Mouse (Mus musculus): ENCODE measurements around the gene Cacna1d. TPM values are rescaled to one million over a fixed set of nuclear protein-coding genes. Genes with fewer than 3 reads are reported as not detected.

The Cacna1d gene
- total and polyA plus RNA-seq, 3 experiments = not detected

DNA sequence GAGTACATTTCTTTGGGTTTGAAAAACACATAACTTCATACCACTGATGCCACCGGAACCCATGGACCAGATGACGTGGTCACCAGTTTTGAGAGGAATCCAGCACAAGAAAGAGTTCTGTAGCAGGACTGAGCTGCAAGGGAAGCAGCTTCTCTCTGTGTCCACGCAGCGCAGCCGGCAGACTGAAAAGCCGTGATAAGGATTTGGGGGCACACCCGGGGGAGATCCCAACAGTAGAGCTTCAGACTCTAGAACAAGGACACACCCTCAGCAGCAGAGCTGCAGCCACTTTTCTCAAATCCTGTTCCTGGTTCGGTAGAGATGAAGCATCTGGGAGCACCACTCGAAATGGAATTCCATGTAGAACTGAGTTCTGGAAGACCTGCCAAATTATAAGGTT lies 61.2 kb downstream of the Cacna1d start:
- Histone ChIP-seq H3K27me3 (ENCODE audit: control insufficient read depth in 1 of 2, insufficient read depth in 2 of 2, low read length in 2 of 2) (no peaks in the 10 kb centered on the region), H3K79me2 (ENCODE audit: control insufficient read depth, insufficient read depth, low read length, poor library complexity) (no peaks in the 10 kb centered on the region), H3K4me1 (ENCODE audit: control insufficient read depth in 1 of 2, insufficient read depth in 2 of 2, low read length in 2 of 2) (peaks cover 0 to 5% of the 10 kb centered on the region in 2 experiments; a peak in 3 of 4 replicates), H3K4me3 (ENCODE audit: control insufficient read depth in 1 of 2, insufficient read depth in 1 of 2, low read depth in 2 of 2, low read length in 2 of 2) (peak overlapping the region; percentile 5 to 52; a peak in 1 of 4 replicates), H3K27ac (ENCODE audit: control insufficient read depth, low read depth, low read length) (no peak overlapping the region), H3K9me3 (replicated peaks; ENCODE audit: insufficient read depth, low read length) (no peaks in the 10 kb centered on the region), H3K36me3 (ENCODE audit: control insufficient read depth in 1 of 2, insufficient read depth in 2 of 2, low read length in 2 of 2) (no peaks in the 10 kb centered on the region; a peak in 1 of 4 replicates), H3K9ac (ENCODE audit: control insufficient read depth, low read depth, low read length, poor library complexity, severe bottlenecking) (no peak overlapping the region)
- TF ChIP-seq POLR2AphosphoS5 (IDR thresholded peaks at IDR 0.05; ENCODE audit: borderline replicate concordance, low read depth, low read length) = no peak
- peak; percentile 30; the same call in 1 of the 2 replicates for TF ChIP-seq GATA1 (IDR thresholded peaks at IDR 0.05; ENCODE audit: low read depth, low read length)
- no peak for TF ChIP-seq TBP (IDR thresholded peaks at IDR 0.05; ENCODE audit: low read depth, low read length)
- no peak for TF ChIP-seq CHD2 (IDR thresholded peaks at IDR 0.05; ENCODE audit: low read length)
- TF ChIP-seq EP300 (IDR thresholded peaks at IDR 0.05; ENCODE audit: low read depth in 1 of 2, low read length in 2 of 2) = 0 out of 4 replicates have a peak, but pooled peaks of 1 of the 2 experiments have one; percentile 11
- peak; percentile 39 for DNase-seq (ENCODE audit: low read depth, low spot score)

DNA sequence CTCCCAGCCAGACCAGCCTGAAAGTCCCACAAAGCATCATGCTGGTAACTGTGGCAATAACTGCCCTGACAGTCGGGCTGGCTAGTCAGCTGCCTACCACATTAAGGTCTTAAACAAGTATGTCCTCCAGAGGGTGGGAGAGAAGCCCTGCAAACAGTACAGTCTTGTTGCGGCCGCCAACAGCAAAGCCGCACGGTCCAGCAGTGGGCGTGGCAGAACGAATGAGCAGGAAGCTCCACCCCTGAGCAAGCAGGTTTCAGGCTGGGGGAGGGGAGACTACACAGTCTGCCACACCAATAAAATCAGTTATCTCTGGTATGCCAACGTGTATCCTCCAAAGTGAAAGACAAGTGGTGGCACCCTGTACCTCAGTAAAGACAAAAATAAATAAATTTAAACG lies 61.6 kb downstream of the Cacna1d start:
- DNase-seq (ENCODE audit: low read depth, low spot score) = peak; percentile 35
- TF ChIP-seq ZMIZ1 (IDR thresholded peaks at IDR 0.05; ENCODE audit: low read depth, low read length) = no peak
- no peak for TF ChIP-seq CHD2 (IDR thresholded peaks at IDR 0.05; ENCODE audit: low read length)
- TF ChIP-seq TCF12 (IDR thresholded peaks at IDR 0.05; ENCODE audit: low read depth, low read length) = no peak
- TF ChIP-seq RCOR1 (IDR thresholded peaks at IDR 0.05; ENCODE audit: low read depth, low read length) = no peak
- TF ChIP-seq TBP (IDR thresholded peaks at IDR 0.05; ENCODE audit: low read depth, low read length) = no peak
- TF ChIP-seq MEF2A (IDR thresholded peaks at IDR 0.05; ENCODE audit: extremely low read depth, insufficient replicate concordance, low read depth, low read length, poor library complexity, severe bottlenecking) = no peak
- no peak for TF ChIP-seq USF2 (IDR thresholded peaks at IDR 0.05; ENCODE audit: borderline replicate concordance in 1 of 2, insufficient read depth in 1 of 2, low read depth in 1 of 2, low read length in 2 of 2)
- TF ChIP-seq ELF1 (IDR thresholded peaks at IDR 0.05; ENCODE audit: low read depth, low read length) = no peak
- TF ChIP-seq GABPA (IDR thresholded peaks at IDR 0.05; ENCODE audit: low read depth, low read length) = no peak
- no peak for TF ChIP-seq TAL1 (IDR thresholded peaks at IDR 0.05; ENCODE audit: low read length)
- no peak for TF ChIP-seq ZKSCAN1 (IDR thresholded peaks at IDR 0.05; ENCODE audit: low read depth, low read length)
- no peak for TF ChIP-seq POLR2AphosphoS2 (IDR thresholded peaks at IDR 0.05; ENCODE audit: low read length)
- TF ChIP-seq EP300 (IDR thresholded peaks at IDR 0.05; ENCODE audit: low read depth in 1 of 2, low read length in 2 of 2) = no peak
- no peak for TF ChIP-seq GATA1 (IDR thresholded peaks at IDR 0.05; ENCODE audit: low read depth, low read length)

More for the DNA sequence above, 61.6 kb downstream of the Cacna1d start:
- no peaks in the 10 kb centered on the region; a peak in 1 of 4 replicates for H3K36me3 ChIP-seq (ENCODE audit: control insufficient read depth in 1 of 2, insufficient read depth in 2 of 2, low read length in 2 of 2)
- no peak overlapping the region for H3K9ac ChIP-seq (ENCODE audit: control insufficient read depth, low read depth, low read length, poor library complexity, severe bottlenecking)
- no peak overlapping the region for H3K27ac ChIP-seq (ENCODE audit: control insufficient read depth, low read depth, low read length)
- H3K79me2 ChIP-seq (ENCODE audit: control insufficient read depth, insufficient read depth, low read length, poor library complexity) = no peaks in the 10 kb centered on the region
- H3K4me3 ChIP-seq (ENCODE audit: control insufficient read depth in 1 of 2, insufficient read depth in 1 of 2, low read depth in 2 of 2, low read length in 2 of 2) = peak overlapping the region; percentile 31 to 52; a peak in 3 of 4 replicates
- no peaks in the 10 kb centered on the region for H3K27me3 ChIP-seq (ENCODE audit: control insufficient read depth in 1 of 2, insufficient read depth in 2 of 2, low read length in 2 of 2)
- H3K4me1 ChIP-seq (ENCODE audit: control insufficient read depth in 1 of 2, insufficient read depth in 2 of 2, low read length in 2 of 2) = peaks cover 0 to 5% of the 10 kb centered on the region in 2 experiments; a peak in 3 of 4 replicates
- no peaks in the 10 kb centered on the region for H3K9me3 ChIP-seq (replicated peaks; ENCODE audit: insufficient read depth, low read length)

Measured in MEL (cell line).